Mouse (Mus musculus) lung, postnatal 0 days (tissue): ENCODE results near the gene Gramd1c.

ENCODE experiments used
- CTCF ChIP-seq: IDR thresholded peaks from 2 replicates; pipeline ENCODE4 v1.5.1; 2016; ENCODE audit warnings: antibody characterized with exemption, mild to moderate bottlenecking
- EP300 ChIP-seq: IDR thresholded peaks from 2 replicates; pipeline ENCODE4 v1.6.1; 2016; ENCODE audit warnings: antibody characterized with exemption, mild to moderate bottlenecking, control low read depth

- TF ChIP-seq CTCF: no peak
- TF ChIP-seq EP300: no peak
These were observed 68.5 kb downstream of the Gramd1c start for GRCm38 (mm10) chr16:43994623-43995022.
